Mouse (Mus musculus) liver, adult (tissue): Measurements from ENCODE around the gene Gnai2.

Experiments used
- GATA4 ChIP-seq: IDR thresholded peaks from 2 replicates; pipeline ENCODE4 v1.6.1; 2014; ENCODE audit warnings: mild to moderate bottlenecking, low read length; ENCODE audit not compliant: insufficient replicate concordance

The Gnai2 gene

GRCm38 (mm10) chr9:107566041-107566709 is 69.0 kb downstream of the Gnai2 start:
- TF ChIP-seq GATA4 = no peak
